Mouse (Mus musculus) kidney, adult 11 months (tissue): ENCODE measurements around the gene Drap1.
"Not testable (repeated sequence)": the region's sequence is repeated elsewhere in the genome, so short reads cannot be mapped to it uniquely, and the experiment has no call there.

Experiments
- DNase-seq: peaks from one replicate; pipeline ENCODE4 v3.0.0; 2022

Gene Drap1

DNA sequence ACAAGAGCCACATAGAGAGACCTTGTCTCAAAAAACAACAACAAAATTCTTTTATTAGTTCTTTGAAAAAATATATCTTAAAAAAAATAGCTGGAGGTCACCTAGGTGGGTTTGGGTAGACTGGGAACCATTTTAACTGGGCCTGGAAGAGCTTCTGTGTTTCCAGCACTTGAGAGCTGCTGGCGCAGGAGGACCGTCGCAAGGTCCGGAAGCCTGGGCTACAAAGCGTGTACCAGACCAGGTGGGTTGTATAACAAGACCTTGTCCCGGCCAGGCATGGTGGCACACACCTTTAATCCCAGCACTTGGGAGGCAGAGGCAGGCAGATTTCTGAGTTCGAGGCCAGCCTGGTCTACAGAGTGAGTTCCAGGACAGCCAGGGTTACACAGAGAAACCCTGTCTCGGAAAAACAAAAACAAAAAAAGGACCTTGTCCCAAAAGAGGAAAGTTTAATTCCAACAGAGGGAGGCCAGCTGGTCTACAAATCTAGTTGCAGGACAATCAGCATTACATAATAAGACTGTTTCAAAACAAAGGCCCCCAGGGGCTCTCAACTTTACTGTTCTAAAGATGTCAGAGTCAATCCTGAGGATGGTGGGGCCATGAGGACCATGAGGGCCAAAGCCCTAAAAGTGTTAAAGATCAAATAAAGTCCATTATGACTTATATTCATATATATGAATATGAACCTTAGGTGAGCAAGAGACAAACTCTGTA lies 5.9 kb downstream of the Drap1 start:
- DNase-seq, result no peak

DNA sequence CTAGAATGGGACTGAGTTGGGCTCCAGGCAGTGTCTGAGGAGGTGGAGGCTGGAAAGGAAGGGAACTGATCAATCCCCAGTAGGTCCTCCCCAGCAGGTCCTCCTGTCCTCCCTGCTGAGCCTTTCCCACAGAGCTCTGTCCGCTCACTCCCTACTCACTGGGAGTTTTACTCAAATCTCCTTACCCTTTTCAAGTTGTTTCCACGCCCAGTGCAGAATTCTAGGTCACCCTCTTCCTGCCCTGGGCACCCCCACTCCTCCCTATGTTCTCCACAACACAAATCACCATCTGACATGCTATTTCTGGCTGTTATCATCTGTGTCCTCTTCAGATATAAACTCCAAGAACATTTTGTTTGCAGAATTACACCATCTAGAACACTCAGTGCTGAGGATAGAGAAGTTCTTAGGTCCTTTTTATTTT lies 10.2 kb downstream of the Drap1 start:
- DNase-seq, result peak; percentile 41

DNA sequence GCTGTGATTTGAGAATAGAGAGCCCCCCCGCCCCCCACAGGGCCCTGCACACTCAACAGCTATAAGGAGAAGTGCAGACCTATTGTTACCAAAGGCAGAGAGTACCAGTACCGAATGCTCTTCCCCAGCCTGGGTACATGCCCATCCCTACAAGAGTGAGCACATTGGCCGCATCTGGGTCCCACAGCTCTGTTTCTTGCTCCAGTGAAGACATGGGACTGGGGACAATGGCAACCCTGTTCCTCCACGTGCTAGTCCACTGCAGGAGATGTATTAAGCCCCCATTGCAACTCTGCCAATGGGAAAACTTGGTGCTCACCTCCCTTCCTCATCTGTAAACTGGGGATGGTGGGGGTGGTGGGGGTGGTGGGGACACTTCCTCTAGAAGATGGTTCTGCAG lies 10.9 kb downstream of the Drap1 start:
- DNase-seq, result no peak

DNA sequence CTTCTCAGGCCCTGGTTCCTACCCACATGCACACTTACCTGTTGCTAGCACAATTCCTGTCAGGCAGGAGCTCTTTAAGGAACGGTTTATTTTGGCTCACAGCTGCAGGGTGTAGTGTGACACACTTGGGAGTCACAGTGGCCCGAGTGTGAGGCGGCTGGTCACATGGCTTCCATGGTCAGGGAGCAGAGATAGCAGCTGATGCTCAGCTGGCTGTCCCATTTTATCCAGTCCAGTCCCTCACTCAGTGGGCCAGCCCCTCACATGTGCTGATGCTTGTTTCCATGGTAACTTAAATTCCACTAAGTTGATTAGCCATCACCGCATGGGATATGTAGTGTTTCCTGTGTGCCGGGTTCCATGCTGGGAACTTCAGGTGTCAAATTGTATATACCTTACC lies 12.8 kb downstream of the Drap1 start:
- DNase-seq, result no peak

DNA sequence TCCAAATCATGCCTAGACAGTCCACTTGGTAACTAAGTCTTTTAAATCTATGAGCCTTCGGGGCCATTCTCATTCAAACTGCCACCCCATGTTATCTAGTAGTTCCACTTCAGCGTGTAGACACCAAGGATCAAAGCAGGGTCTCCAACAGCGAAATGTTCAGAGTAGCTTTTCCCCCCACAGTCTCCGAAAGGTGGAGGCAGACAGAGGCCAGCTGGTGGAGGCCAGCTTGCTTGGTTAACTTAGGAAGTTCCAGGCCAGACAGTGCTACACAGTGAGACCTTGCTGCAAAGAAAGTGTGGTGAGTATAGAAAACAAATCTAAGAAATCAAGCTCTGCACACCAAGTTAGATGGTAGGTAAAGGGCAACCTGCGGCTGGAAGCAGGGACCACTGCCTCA lies 14.1 kb downstream of the Drap1 start:
- DNase-seq, result no peak

DNA sequence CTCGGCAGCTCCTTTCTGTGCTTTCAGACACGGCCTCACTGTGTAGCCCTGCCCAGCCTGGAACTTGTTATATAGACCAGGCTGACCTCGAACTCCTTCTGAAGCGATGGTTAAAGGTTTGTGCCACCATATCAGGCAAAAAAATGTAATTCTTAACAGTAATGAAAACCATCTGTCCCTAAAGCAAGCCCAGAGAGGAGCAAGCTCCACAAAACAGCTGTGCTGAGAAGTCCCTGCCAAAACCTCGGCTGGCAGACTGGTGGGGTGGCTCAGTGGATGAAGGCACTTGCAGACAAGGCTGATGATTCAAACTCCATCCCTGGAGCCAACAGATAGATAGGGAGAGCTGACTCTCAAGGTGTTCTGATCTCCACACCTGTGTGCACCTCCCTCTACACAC lies 15.7 kb downstream of the Drap1 start:
- no peak for DNase-seq

DNA sequence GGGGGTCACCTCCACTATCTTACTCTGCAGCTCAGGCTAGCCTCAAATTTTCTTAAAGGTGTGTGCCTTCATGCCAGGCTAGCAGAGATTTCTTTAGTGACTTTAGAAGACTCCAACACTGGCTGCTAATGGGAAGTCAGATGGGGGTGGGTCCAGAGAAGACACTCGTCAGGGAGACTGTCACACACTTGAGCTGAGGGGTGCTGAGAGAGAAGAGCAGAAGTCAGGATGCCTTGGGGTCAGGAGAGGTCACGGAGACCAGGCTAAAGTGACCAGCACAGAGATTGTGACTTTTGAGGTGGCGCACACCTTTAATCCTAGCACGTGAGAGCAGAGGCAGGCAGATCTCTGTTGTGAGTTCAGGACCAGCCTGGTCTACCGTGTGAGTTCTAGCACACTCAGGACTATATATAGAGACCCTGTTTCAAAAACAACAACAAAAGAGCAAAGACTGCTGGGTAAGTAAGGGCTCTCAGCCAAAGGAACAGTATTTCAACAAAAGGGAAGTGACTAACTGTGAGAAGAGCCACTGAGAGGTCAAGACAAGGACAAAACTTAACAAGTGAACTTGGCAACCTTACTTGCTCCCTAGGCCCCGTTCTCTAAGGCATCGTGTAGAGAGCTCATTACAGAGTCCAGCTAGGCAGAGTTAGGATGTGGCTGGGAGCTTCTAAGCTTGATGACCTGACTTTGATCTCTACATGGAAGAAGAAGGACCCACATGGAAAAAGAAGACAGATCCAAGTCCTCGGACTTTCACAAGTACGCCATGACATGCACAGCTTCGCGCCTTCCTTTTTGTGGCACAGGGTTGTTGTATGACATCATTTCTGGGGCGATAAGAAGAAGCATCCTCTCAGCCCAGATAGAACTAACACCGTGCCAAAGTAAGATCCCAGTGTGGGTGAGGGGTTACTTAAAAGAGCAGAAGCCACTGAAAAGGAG lies 16.4 kb downstream of the Drap1 start:
- DNase-seq, result peak; percentile 49

DNA sequence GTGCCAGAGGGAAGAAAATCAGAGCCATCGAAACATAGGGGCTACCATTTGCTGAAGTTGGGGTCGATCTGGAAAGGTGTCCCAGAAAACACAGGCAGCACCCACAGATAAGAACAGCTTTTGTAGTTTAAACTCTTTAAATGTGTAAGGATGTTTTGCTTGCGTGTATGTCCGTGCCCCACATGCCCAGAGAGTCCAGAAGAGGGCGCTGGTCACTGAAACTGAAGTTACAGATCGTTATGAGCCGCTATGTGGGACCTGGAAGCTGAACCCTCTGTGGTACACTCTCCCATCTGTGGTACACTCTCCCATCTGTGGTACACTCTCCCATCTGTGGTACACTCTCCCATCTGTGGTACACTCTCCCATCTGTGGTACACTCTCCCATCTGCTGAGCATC lies 17.6 kb downstream of the Drap1 start:
- peak; percentile 59 for DNase-seq

DNA sequence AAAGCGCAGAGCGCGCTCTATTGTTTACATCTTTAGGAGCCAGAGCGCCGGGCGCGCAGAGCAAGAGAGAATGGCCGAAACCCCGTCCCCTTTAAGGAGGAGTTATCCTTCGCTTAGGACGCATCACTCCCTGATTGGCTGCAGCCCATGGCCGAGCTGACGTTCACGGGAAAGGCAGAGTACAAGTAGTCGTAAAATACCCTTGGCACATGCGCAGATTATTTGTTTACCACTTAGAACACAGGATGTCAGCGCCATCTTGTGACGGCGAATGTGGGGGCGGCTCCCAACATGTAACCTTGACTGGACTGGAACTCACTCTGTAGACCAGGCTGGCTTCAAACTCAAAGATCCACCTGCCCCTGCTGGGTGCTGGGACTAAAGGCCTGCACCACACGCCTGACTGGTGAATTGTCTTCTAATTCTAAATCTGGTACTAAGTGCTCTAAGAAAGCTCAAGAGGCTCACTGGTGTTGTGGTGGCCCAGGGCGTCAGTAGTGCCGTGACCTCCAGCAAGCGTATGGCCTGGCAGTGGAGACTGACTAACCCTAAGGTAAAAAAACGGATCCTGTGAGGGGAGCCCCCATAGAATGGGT lies 18.1 kb downstream of the Drap1 start:
- peak; percentile 85 for DNase-seq

DNA sequence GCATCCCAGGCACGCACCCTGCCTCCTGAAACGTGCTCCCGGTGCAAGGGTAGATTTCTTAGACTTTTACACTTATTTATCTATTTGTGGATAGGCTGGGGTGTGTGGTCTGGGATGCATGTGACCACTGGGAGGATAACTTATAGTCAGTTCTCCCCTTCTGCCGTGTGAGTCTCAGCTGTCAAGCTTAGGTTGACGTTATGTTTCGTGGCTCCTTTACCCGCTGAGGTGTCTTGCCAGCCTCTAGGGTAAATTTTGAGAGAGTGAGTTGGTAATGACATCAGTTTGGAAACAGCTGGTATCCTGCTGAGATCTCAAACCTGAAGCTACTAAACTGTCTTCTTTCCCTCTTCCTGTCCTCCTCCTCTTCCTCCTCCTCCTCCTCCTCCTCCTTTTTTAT lies 18.9 kb downstream of the Drap1 start:
- no peak for DNase-seq

DNA sequence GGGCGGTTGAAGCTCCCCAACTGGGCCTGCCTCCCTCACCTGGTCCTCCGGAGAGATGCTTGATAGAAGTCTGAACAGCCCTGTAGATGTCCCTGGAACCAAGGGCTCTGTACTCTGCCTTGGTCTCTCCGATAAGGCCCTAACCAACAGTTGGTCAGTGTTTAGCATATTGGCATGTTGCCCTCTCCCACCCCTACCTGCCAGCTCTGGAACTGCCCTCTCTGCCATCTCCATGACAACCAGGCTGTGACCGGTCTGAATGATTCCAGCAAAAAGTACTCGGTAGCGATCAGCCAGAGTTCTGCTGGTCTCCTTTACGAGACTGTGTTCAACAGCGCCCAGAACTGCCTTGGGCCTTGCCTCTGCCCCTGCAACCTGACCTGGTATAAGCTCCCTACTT lies 22.5 kb downstream of the Drap1 start, which contains the start of gene Tsga10ip:
Gene Tsga10ip, minus strand, starts transcription at position 234 of the 400 bp plus-strand sequence.
- no peak for DNase-seq

DNA sequence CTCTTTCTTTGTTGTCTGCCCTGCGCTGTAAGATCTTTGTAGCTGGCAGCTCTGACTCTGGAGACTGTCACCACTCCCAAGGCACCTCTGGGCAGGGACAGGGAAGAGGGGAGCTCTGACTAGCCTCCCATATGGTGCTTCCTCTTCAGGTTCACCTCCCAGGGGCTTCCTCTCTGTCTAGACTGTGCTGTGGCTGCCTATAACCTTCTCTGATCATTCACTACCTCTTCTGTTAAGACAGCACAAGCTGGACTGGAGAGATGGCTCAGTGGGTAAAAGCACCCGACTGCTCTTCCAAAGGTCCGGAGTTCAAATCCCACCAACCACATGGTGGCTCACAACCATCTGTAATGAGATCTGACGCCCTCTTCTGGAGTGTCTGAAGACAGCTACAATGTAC lies 23.7 kb downstream of the Drap1 start:
- DNase-seq, result not testable (repeated sequence)

DNA sequence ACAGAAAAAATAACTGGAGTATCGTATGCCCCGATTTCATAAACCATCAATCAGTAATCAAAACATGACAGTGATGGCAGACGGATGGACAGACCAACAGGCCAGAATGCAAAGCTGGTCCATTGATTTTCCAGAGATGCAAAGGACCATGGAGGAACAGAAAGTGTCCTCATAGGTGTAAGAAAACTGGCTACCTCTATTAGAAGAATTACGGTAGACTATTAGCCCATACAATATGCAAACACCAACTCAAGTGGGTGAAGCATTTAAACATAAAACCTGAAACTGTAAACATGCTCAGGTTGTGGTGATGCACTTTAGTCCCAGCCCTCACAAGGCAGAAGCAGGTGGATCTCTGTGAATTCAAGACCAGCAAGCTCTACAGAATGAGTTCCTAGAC lies 29.4 kb downstream of the Drap1 start:
- DNase-seq, result no peak

DNA sequence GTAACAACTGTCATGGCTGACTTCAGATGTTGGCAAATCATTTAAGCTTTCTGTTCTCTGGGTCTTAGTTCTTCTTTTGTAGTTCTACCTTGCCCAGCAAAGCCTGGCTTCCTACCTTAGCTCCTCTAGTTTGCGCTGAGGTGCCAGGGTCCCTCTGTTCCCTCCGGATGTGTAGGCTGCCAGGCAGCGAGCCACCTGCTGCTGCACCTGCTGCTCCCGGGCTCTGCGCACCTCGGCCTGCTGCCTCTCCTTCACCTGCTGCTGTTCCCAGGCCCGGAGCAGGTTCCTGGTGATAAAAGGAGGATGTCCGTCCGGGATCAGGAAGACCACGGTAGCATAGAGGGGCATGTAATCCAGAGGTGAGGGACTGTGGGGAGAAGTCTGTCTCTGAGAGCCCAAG lies 30.6 kb downstream of the Drap1 start:
- no peak for DNase-seq

DNA sequence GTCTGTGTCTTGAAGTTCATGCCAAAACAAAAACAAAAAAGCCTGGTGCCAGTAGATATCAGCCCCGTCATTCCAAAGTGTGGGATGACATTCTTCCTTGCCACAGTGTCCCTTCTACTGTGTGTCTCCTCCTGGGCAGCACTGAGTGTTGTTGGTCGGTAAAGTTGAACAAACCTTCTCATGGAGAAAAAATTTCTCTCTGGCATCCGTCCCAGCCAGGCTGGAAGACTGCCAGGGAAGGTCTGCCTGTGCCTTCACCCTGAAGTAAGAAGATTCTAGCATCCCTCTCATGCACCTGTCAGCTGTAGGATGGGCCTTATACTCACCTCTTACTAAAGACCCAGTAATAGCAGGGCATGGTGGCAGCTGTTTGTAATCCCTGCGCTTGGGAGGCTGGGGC lies 31.9 kb downstream of the Drap1 start:
- peak; percentile 66 for DNase-seq

DNA sequence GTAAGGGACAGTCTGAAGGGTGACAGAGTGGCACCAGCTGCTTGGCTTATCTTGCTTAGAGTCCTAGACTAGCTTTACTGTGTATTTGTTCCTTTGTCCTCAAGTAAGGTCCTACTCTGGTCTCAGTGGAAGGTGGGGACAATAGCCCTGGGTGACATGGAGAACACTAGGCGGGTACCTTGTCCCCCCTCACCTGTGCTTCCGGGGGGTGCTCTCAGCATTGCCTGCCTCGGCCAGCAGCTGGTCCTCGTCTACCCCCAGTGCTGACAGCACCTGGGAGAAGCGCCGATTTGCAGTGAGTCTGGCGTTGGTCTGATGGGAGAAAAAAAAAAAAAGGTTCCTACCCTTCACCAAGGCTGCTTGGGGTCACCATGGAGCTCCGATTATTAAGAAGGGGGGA lies 34.4 kb downstream of the Drap1 start:
- DNase-seq, result no peak

DNA sequence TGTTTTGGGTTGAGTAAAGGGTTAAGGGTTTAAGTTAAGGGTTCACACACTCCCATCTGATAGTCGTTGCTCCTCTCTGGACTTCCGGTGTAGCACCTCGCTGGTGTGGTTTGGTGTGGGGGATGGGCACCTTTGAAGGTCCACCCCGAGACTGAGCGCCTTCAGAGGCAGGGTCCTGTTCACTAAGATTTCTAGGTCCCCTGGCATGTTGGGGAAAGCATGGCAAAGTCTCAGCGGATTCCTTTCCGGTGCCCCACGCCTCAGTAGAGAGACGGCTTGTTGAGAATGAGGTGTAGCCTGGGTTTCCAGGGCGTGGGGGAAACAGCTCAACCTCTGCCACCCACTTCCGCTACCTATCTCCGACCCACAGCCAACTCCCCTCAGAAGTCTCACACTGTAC lies 35.1 kb downstream of the Drap1 start:
- peak; percentile 34 for DNase-seq

DNA sequence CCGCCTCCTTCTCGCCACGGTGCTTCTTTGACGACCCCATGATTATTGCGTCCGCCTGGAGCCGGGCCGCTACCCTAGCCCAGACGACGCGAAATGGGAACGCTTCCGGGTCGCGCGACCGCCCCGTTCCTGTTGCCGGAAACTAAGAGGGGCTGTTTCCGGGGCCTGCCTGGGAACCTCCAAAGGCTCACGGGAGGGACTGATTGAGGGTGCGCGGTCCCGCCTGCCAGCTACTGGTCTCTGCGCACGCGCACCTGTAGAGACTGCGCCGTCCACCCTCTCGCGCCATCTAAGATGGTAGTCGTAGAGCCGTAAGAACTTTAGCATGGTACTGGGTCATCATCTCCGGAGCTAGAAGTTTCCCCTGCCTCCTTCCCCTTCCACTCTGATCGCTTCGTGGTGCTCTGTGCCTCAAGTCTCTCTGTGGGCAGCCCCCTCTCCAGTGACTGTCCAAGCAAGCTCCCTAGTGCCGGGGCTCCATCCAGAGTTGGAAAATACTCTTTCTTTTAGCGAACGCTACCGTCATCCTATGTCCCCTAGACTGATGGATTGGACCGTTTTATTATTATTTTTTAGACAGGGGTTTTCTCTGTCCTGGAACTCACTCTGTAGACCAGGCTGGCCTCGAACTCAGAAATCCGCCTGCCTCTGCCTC lies 36.1 kb downstream of the Drap1 start, which contains the start of gene Sart1:
Gene Sart1, minus strand, starts transcription at position 116 of the 655 bp plus-strand sequence.
- DNase-seq, result peak; percentile 96

DNA sequence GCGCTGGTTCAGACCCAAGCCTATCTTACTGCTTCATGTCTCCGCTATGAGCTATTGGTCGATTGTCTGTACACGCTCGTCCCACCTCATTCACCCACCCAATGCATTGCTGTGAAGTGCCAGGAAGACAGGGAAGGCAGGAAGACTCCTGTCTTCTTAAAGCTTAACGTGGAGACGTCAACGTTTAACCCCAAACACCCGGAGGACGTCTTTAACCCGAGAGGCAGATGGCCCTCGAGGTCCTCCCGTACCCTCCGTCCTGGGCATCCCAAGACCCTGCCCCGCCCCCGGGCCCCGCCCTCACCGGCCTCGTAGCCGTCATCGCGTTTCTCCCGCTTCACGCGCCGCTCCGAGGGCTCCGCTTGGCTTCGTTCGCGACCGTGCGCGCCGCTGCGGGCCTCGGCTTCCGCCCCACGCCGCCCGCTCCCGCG lies 36.8 kb downstream of the Drap1 start:
- DNase-seq, result no peak

DNA sequence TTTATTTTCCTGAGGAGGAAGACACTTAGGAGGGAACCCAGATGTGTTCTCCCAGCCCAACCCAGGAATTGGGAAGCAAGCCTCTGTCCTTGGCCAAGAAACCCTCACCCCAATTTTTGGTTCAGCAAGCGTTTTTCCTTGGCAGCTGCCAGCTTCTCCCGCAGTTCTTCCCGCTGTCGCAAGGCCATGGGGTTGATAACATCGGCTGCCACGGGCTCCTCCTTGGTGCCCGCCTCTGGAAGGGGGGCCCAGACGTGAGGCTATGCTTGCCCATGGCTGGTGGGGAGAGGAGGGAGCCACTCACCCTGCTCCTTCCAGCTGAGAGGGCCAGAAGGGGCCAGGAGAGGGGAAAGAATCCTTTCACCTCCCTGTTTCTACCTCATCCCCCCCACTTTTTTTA lies 40.1 kb downstream of the Drap1 start:
- no peak for DNase-seq

DNA sequence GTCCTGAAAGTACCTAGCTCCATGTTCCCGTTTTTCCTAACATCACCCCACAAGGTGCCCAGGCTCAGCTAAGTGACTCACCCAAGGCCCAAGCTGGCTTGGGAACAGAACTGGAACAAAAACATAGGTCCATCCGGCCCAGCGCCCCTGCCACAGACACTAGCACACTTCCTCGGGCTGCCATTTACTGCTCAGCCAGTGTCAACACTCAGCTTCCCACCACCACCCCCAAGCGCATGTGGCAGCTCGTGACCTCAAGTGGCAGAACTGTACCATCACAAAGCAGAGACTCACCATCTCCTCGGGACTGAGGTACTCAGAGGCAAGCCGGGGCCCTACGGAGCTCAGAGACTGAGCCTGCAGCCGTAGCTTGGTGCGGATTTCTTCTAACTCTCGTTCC lies 41.5 kb downstream of the Drap1 start:
- DNase-seq, result no peak

DNA sequence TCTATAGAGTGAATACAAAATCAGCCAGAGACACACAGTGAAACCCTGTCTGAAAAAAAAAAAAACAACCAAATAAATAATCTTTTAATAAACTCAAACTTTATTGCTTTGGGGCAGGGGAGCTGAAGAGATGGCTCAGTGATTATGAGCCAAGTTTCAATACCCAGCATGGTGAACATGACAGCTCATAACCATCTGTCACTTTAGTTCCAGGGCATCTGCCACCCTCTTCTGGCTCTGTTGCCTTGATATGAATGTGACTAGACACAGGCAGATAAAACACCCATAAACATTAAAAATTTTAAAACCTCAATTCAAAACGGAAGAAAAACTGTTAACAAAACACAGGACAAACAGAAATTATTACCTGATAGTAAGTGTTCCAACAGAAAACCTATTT lies 47.3 kb downstream of the Drap1 start:
- no peak for DNase-seq

DNA sequence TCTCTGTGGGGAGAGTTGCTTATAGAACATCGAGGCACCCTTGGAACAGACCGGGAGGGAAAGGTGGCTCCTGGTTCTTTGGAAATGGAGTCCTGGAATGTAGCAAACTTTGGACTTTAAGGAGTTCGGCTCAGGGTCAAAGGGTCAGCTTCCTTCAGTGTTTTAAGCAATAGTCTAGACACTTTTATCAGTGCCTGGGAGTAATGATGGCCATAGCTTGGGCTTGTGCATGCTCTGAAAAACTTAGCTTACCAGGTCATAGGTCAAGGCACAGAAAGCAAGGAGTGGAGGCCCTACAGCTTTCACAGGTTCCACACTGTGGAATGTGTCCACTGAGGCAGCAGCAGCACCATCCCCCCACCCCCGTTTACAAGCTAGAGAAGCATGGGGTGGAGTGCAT lies 50.0 kb downstream of the Drap1 start:
- no peak for DNase-seq
